Mouse (Mus musculus): ENCODE results near the gene Ap1s2.

Gene Ap1s2

GRCm38 (mm10) chrX:163981092-163981491 is 72.3 kb downstream of the Ap1s2 start:
- peak; percentile 4 for DNase-seq (ENCODE audit: low read depth)

- DNase-seq (ENCODE audit: low read depth) = no peak
These were observed 72.7 kb downstream of the Ap1s2 start for GRCm38 (mm10) chrX:163981500-163981899.

- no peak for DNase-seq (ENCODE audit: low read depth)
These were observed 73.3 kb downstream of the Ap1s2 start for GRCm38 (mm10) chrX:163982129-163982528.
